Mouse (Mus musculus): ENCODE measurements at regions not wholly inside any gene's neighbourhood (a gene's known extent, or its start where the extent isn't known, plus 50 kb on each side); places are given as distances from the start of the nearest gene placed in this dataset.

- TF ChIP-seq CTCF (IDR thresholded peaks at IDR 0.05; ENCODE audit: low read depth, low read length), result no peak
- no peak for TF ChIP-seq TAL1 (conservative IDR thresholded peaks at IDR 0.05; ENCODE audit: low read depth, low read length)
- TF ChIP-seq POLR2AphosphoS5 (IDR thresholded peaks at IDR 0.05; ENCODE audit: insufficient replicate concordance, low read depth, low read length), result no peak
- no peak for TF ChIP-seq GATA1 (IDR thresholded peaks at IDR 0.05; ENCODE audit: borderline replicate concordance, low read length)
These were observed 148.3 kb upstream of the Adam6b start for GRCm38 (mm10) chr12:113341046-113341445.

All from G1E (cell line).